Mouse (Mus musculus) lung, embryonic 14.5 days (tissue): ENCODE results near the gene Tom1. TPM values are rescaled to one million over a fixed set of nuclear protein-coding genes. Genes with fewer than 3 reads are reported as not detected.

Experiments
- ATAC-seq: fragments of 200-750 bp; cut with Nextera tagmentation; 2 replicates; pipeline ENCODE4 v1.8.0; 2017; ENCODE audit warnings: mild to moderate bottlenecking, moderate TSS enrichment, moderate library complexity; ENCODE audit not compliant: insufficient read depth
- DNase-seq: peaks from one replicate; pipeline ENCODE4 v3.0.0-alpha.2; 2015
- H3K27ac ChIP-seq: fragments of 300-500 bp; sonication (generic); 2 replicates; pipeline ENCODE4 v1.5.1; 2014; ENCODE audit warnings: low read depth, mild to moderate bottlenecking, moderate library complexity
- H3K27me3 ChIP-seq: fragments of 300-500 bp; sonication (generic); 2 replicates; pipeline ENCODE4 v1.6.1; 2014; ENCODE audit warnings: low read length, control low read depth; ENCODE audit not compliant: insufficient read depth
- H3K36me3 ChIP-seq: fragments of 300-500 bp; sonication (generic); 2 replicates; pipeline ENCODE4 v1.6.1; 2014; ENCODE audit warnings: control low read depth; ENCODE audit not compliant: insufficient read depth
- H3K4me1 ChIP-seq: fragments of 300-500 bp; sonication (generic); 2 replicates; pipeline ENCODE4 v1.6.1; 2014; ENCODE audit warnings: antibody characterized with exemption, control low read depth; ENCODE audit not compliant: insufficient read depth
- H3K4me2 ChIP-seq: fragments of 300-500 bp; sonication (generic); 2 replicates; pipeline ENCODE4 v1.6.1; 2014; ENCODE audit warnings: mild to moderate bottlenecking
- H3K4me3 ChIP-seq: fragments of 300-500 bp; sonication (generic); 2 replicates; pipeline ENCODE4 v1.5.1; 2014; ENCODE audit warnings: low read depth, low read length
- H3K9ac ChIP-seq: fragments of 300-500 bp; sonication (generic); 2 replicates; pipeline ENCODE4 v1.6.1; 2014
- H3K9me3 ChIP-seq: fragments of 300-500 bp; sonication (generic); 2 replicates; pipeline ENCODE4 v1.6.1; 2016; ENCODE audit warnings: low read depth, low read length, control low read depth
- CTCF ChIP-seq: IDR thresholded peaks from 2 replicates; pipeline ENCODE4 v1.5.1; 2016; ENCODE audit warnings: antibody characterized with exemption, low read depth
- WGBS: fragments of 180-500 bp; shearing (Covaris S2); extraction: QIAGEN DNeasy Blood & Tissue Kit; methylation state at CpG from one replicate; pipeline ENCODE4 v1.1.7; 2014; 5-methylcytosine and 5-hydroxymethylcytosine counted together
- polyA plus RNA-seq: library from polyadenylated mRNA; unstranded; fragments of >200 nt; fragmentation: Nextera tagmentation; extraction: Ambion mirVana; gene quantifications from 2 replicates; pipeline ENCODE4 v1.2.1, GENCODE M21; 2014

Tom1 gene
- polyA plus RNA-seq, 1 experiment from 2014 or later, result 20.8 TPM

DNA sequence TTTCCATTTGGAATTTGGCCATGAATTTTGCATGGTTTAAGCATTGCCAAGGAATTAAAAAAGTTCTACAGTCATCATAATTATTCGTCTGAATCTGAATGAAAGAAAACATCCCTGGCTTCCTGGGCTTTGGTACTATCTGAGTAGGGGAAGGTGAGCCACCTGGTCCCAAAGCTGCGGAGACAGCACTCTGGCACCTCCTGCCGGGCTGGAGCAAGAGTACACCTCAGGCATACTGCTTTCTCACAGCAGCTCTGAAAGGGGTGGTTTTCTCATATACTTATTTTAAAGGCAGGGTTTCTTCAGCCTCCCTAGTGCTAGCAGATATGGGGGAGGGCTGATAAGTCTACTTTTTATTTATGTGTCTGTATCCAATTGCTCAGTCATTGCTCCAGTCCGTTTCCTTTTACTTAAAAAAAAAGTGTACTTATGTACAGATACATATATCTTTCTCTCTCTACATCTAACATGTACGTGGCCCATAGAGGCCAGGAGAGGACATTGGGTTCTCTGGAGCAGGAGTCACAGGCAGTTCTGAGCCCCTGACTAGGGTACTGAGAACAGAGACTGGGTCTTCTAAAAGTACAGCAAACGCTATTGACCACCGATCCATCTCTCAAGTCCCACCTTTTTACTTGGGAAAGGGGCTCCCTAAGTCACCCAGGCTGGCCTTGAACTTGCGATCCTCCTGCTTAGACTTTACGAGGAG, 75.2 kb downstream of the Tom1 start:
- Histone ChIP-seq H3K27ac (peak overlapping the region; percentile 87), H3K4me2 (peak overlapping the region; percentile 69), H3K36me3 (peaks cover 31% of the 10 kb centered on the region), H3K4me1 (0 out of 2 replicates have a peak, but pooled peaks cover 12% of the 10 kb centered on the region), H3K27me3 (no peaks in the 10 kb centered on the region), H3K9ac (peak overlapping the region; percentile 76), H3K4me3 (peak overlapping the region; percentile 84), H3K9me3 (no peaks in the 10 kb centered on the region)
- peak; percentile 72 for ATAC-seq
- 0% methylated on average over 9 of the region's 9 CpGs for WGBS
- peak; percentile 91 for TF ChIP-seq CTCF
- DNase-seq, result peak; percentile 93

DNA sequence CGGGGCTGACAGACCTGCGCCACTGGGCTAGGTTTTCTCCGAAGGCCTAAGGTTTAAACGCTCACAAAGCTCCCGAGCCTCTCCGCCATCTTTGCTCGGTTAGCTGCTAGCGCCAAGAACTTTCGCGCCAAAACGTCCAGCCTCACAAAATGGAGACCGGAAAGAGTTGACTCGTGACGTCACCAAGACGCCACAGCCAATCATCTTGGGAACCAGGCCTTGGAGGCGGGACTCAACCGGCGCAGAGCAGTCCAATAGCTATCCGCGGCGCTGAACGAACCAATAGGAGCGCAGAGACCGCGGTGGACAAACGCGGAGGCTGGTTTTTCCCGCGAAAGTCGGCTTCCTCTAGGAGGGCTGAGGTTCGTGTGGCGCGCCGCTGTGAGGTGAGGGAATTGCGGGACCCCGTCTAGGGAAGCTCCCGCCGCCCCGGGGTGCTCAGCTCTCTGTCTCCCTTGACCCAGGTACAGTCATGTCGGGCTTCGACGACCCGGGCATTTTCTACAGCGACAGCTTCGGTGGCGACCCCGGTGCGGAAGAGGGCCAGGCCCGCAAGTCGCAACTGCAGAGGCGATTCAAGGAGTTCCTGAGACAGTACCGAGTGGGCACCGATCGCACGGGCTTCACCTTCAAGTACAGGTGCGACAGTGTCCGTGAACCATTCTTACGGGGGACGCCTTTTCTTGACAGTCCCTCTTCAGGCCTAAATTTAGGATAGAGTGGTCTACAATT, 75.9 kb downstream of the Tom1 start, which contains the start of gene Mcm5:
TSS of gene Mcm5 (plus strand) at position 334 of the 732 bp plus-strand sequence.
- no peak for TF ChIP-seq CTCF
- H3K27ac ChIP-seq, result peak within 1 kb of the TSS; percentile 87
- H3K4me3 ChIP-seq, result peak within 1 kb of the TSS; percentile 84
- H3K27me3 ChIP-seq, result no peaks in the 10 kb centered on the region
- H3K36me3 ChIP-seq, result peaks cover 39% of the 10 kb centered on the region
- DNase-seq (peak; percentile 100), ATAC-seq (peak; percentile 98)
- H3K9ac ChIP-seq, result peak within 1 kb of the TSS; percentile 86
- H3K4me1 ChIP-seq, result 0 out of 2 replicates have a peak, but pooled peaks cover 12% of the 10 kb centered on the region
- H3K4me2 ChIP-seq, result peak within 1 kb of the TSS; percentile 93
- under 1% methylated on average over 59 of the region's 59 CpGs for WGBS
- H3K9me3 ChIP-seq, result no peaks in the 10 kb centered on the region

DNA sequence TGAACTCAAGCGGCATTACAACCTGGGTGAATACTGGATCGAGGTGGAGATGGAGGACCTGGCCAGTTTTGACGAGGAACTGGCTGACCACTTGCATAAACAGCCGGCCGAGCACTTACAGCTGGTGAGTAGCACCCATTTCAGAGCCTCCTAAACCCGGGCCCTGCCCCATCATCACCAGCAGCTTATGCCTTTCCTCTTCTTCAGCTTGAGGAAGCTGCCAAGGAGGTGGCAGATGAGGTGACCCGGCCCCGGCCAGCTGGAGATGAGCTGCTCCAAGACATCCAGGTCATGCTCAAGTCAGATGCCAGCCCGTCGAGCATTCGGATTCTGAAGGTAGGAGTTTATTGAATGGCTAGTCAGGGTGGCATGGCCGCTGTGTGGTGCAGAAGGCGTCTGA, 76.6 kb downstream of the Tom1 start:
- no peak for ATAC-seq
- Histone ChIP-seq H3K4me2 (peak overlapping the region; percentile 93), H3K4me3 (peak overlapping the region; percentile 84), H3K9me3 (no peaks in the 10 kb centered on the region), H3K9ac (peak overlapping the region; percentile 86), H3K27ac (no peak overlapping the region), H3K4me1 (0 out of 2 replicates have a peak, but pooled peaks cover 12% of the 10 kb centered on the region), H3K27me3 (no peaks in the 10 kb centered on the region), H3K36me3 (peaks cover 45% of the 10 kb centered on the region)
- TF ChIP-seq CTCF, result no peak
- WGBS, result 8% methylated on average over 13 of the region's 13 CpGs
- DNase-seq, result no peak

DNA sequence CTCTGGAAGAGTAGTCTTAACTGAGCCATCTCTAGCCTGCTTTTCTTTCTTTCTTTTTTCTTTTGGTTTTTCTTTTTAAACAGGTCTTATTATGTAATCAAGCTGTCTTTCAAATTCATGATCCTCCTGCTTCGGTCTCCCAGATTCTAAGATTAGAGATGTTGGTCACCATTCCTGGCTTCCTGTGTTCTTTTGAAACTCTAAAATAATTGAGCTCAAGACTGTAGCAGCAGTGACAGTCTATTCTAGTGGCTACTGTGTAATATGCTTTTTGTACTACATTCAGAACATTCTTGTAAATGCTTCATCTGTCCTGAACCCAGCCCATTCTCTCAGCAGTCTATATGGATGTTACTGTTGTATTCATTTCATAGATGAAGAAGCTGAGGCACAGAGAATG, 85.0 kb downstream of the Tom1 start:
- no peak for TF ChIP-seq CTCF
- H3K9me3 ChIP-seq, result no peaks in the 10 kb centered on the region
- H3K4me1 ChIP-seq, result no peaks in the 10 kb centered on the region
- no peak overlapping the region for H3K4me3 ChIP-seq
- no peak overlapping the region for H3K9ac ChIP-seq
- no peaks in the 10 kb centered on the region for H3K27me3 ChIP-seq
- no peak for DNase-seq
- peaks cover 96% of the 10 kb centered on the region for H3K36me3 ChIP-seq
- no peak overlapping the region for H3K27ac ChIP-seq
- H3K4me2 ChIP-seq, result no peak overlapping the region
- ATAC-seq, result no peak
- WGBS, result 85% methylated on average over 1 of the region's 1 CpGs

DNA sequence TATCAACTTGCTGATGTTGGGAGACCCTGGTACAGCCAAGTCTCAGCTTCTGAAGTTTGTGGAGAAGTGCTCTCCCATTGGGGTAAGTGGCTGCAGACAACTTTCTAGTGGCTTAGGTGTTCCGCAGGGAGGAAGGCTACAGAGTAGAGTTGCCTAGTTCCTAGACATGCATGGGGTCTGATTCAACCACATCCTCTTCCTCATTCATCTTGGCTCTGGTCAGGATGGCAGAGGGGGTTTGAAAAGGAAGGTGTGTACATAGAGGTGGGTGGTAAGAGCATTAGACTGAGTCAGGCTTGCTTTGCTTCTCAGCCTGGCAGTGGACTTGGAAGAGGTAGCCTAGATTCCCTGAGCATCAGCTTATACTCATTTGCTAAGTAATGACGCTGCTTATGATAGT, 85.8 kb downstream of the Tom1 start:
- no peak for TF ChIP-seq CTCF
- no peak overlapping the region for H3K9ac ChIP-seq
- no peak overlapping the region for H3K4me3 ChIP-seq
- WGBS, result 92% methylated on average over 2 of the region's 2 CpGs
- H3K27ac ChIP-seq, result no peak overlapping the region
- no peaks in the 10 kb centered on the region for H3K9me3 ChIP-seq
- H3K36me3 ChIP-seq, result peaks cover 96% of the 10 kb centered on the region
- H3K4me2 ChIP-seq, result no peak overlapping the region
- ATAC-seq, result no peak
- H3K27me3 ChIP-seq, result no peaks in the 10 kb centered on the region
- DNase-seq, result no peak
- no peaks in the 10 kb centered on the region for H3K4me1 ChIP-seq

Other genes with a start within 250 kb of the Tom1 start
- gene Isx, start 160.5 kb upstream of the Tom1 start, polyA plus RNA-seq, result not detected in 2 replicates
- 52.0 and 54.6 TPM in 2 replicates for gene Hmgxb4, start 40.3 kb upstream of the Tom1 start, polyA plus RNA-seq
- 24.6 and 26.3 TPM in 2 replicates for gene Hmox1, start 59.9 kb downstream of the Tom1 start, polyA plus RNA-seq
- 210 and 227 TPM in 2 replicates for gene Mcm5, start 75.9 kb downstream of the Tom1 start, polyA plus RNA-seq
- gene Rasd2, start 180.2 kb downstream of the Tom1 start, polyA plus RNA-seq, result 0.78 and 1.2 TPM in 2 replicates